Mouse (Mus musculus): ENCODE measurements around the gene Gm17359. TPM values are rescaled to one million over a fixed set of nuclear protein-coding genes. Genes with fewer than 3 reads are reported as not detected.
"Not testable (repeated sequence)": the region's sequence is repeated elsewhere in the genome, so short reads cannot be mapped to it uniquely, and the experiment has no call there.

The Gm17359 gene
- total RNA-seq, 2 experiments from 2014 or later = not detected

DNA sequence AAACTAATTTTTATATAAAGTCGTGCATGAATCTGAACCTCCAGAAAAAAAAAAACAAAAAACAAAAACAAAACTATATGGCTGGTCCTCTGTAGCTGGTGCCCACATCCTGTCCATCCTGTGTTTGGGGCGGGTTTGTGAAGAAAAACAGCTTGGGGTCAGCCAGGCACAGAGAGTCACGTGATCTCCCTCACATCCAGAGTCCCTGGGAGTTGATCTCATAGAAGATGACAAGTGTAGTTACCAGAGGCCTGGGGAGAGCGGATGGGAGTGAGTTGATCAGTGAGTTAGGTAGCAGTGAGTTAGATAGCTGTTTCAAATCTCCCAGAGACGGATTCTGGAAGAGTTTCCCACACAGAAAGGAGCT is 74.2 kb downstream of the Gm17359 start:
- no peak for DNase-seq (ENCODE audit: low spot score)
- intact Hi-C loops (cut with DNase I) = no loop called here

DNA sequence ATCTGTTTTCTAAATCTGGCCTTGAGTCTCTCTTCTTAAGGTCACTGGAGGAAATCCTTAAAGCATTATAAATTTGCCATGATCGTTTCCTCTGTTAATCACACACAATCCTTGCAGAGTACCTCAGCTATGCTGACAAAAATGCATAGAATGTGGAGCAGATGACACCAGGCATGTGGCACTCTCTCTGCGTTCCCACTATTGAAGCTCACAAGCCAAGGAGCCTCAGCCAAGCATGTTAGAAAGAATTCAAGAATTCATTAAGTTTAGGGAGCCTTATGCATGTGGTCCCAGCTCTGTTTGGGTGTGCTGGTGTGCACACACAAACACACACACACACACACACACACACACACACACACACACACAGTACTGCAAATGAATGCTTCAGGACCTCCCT is 75.2 kb downstream of the Gm17359 start:
- DNase-seq (ENCODE audit: low spot score) = no peak
- intact Hi-C loops (cut with DNase I) = no loop called here

- intact Hi-C loops (cut with DNase I) = no loop called here
- DNase-seq (ENCODE audit: low spot score) = no peak
These were observed 77.0 kb downstream of the Gm17359 start for GRCm38 (mm10) chr3:79413492-79413891.

DNA sequence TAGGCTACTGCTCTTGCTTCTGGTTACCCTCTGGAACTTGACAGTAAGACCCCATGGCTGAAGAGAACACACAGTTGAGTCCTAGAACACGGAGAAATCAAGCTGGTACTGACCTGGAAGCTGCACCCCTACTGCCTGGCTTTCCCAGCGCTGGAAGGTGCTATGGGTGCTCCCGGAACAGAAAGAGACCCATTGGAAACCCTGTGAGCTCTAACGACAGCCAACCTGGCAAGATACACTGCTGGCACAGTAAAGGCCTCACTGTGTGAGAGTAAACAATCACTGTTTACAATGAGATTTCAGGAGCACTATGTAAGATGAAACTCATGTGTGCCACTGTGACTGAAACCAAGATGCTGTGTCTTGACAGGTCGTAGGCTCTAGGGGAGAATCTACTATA is 78.6 kb downstream of the Gm17359 start:
- no peak for DNase-seq (ENCODE audit: low spot score)
- intact Hi-C loops (cut with DNase I) = no loop called here

- intact Hi-C loops (cut with DNase I) = no loop called here
- no peak for DNase-seq (ENCODE audit: low spot score)
These were observed 79.5 kb downstream of the Gm17359 start for GRCm38 (mm10) chr3:79415929-79416328.

- no peak for DNase-seq (ENCODE audit: low spot score)
- intact Hi-C loops (cut with DNase I) = no loop called here
These were observed 80.7 kb downstream of the Gm17359 start for GRCm38 (mm10) chr3:79416944-79417680.

DNA sequence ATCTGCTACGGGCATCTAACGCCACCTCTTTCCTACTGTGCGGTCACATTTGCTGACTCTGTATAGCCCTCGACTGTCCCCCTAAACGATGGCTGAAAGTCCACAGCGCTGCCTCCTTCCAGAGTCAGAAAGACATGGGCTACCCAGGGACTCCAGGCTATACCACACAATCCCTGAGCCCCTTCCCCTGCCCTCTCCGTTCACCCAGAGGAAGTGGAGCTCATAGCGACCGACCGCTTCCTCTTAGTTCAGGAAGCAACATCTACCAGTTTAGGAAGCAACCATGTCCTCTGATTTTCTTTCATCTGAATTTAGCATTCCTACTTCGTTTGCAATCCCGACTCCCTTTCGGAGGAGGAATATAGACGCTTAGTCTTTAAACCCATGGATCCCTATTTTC is 82.5 kb downstream of the Gm17359 start:
- intact Hi-C loops (cut with DNase I) = no loop called here
- DNase-seq (ENCODE audit: low spot score) = no peak

- intact Hi-C loops (cut with DNase I) = no loop called here
- no peak for DNase-seq (ENCODE audit: low spot score)
These were observed 89.0 kb downstream of the Gm17359 start for GRCm38 (mm10) chr3:79425441-79425840.

- DNase-seq (ENCODE audit: low spot score) = no peak
- intact Hi-C loops (cut with DNase I) = loop anchor here (5.0 kb wide), 1 partner anchor 211 kb away; no protein-coding TSS in a partner anchor
These were observed 97.1 kb downstream of the Gm17359 start for GRCm38 (mm10) chr3:79433593-79433992.

DNA sequence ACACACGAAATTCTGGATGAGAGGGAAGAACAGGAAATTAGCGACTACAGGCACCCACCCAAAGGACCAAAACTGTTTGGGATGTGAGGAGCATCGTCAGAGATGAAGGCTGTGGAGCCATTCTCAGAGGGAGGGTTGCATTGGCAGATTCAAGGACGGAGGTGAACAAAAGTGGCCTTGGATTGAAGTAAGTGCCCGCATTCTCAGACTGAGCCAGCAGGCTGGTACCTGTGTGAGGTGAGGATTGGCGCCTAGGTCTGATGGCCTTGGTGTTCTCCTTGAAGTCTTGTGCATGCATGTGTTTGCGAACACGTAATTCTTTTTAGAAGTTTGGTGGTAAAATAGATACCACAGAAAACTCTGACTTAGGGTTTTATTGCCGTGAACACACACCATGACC is 98.0 kb downstream of the Gm17359 start:
- intact Hi-C loops (cut with DNase I) = loop anchor here (5.0 kb wide), 1 partner anchor 212 kb away; no protein-coding TSS in a partner anchor
- no peak for DNase-seq (ENCODE audit: low spot score)

GRCm38 (mm10) chr3:79434985-79435384 is 98.5 kb downstream of the Gm17359 start:
- no peak for DNase-seq (ENCODE audit: low spot score)
- intact Hi-C loops (cut with DNase I) = loop anchor here (5.0 kb wide), 2 partner anchors 213 to 233 kb away; no protein-coding TSS in a partner anchor

- intact Hi-C loops (cut with DNase I) = loop anchor here (5.0 kb wide), 1 partner anchor 234 kb away; no protein-coding TSS in a partner anchor
- no peak for DNase-seq (ENCODE audit: low spot score)
These were observed 99.7 kb downstream of the Gm17359 start for GRCm38 (mm10) chr3:79436186-79436585.

DNA sequence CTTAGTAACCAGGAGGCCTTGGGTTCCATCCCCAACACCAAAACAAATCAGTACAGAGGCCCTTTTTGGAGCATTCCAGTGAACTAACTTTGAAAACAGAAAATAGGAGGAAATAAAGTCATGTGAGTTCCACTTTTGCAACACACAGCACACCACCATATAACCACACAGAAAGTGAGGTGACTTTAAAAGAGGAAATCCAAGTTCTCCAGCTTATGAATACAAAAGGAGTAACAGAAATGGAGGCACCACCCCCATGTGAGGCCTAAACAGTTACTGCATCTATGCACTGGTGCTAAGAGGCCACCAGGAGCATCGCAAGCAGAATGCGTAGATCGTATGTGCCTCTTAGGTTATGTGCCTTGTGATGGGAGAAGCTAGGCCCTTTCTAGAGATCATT is 101.8 kb downstream of the Gm17359 start:
- intact Hi-C loops (cut with DNase I) = loop anchor here (5.0 kb wide), 1 partner anchor 236 kb away; no protein-coding TSS in a partner anchor
- no peak for DNase-seq (ENCODE audit: low spot score)

- intact Hi-C loops (cut with DNase I) = loop anchor here (10.0 kb wide), 1 partner anchor 146 kb away; no protein-coding TSS in a partner anchor
- no peak for DNase-seq (ENCODE audit: low spot score)
These were observed 104.6 kb downstream of the Gm17359 start for GRCm38 (mm10) chr3:79440976-79441491.

DNA sequence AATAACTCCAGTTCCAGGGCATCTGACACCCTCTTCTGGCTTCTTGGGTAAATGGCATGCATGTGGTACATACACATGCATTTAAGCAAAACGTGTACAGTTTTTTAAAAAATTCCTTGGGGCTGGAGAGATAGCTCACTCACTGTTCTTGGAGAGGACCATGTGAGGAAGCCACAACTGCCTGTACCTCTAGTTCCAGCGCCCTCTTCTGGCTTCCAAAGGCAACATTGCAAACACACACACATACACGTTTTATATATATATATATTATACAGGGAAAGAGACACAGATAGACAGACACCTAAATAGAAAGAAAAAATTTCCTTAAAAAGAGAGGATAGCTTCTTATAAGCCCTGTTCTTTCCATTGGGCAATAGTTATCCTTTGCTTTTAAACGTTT is 107.4 kb downstream of the Gm17359 start:
- intact Hi-C loops (cut with DNase I) = loop anchor here (10.0 kb wide), 1 partner anchor 149 kb away; no protein-coding TSS in a partner anchor

DNA sequence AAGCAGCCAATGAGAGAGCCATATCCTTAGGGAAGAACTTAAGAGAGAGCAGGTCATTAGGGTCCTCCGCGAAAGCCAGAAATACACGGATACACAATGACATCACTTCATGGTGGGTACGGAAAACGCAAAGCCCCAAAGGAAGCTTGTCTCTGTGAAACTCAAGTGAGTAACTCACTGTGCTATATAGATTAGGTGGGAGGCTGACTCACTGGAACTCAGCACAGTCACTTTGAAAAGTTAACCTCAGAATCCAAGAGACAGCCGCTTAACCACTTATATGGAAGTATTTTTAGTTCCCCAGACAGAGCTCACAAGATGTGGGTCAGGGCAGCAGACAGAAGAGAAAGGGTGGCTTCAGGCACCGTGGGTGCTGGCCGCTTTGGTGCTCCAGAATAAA is 108.6 kb downstream of the Gm17359 start:
- DNase-seq (ENCODE audit: low spot score) = no peak

More for the DNA sequence above, 107.4 kb downstream of the Gm17359 start:
- DNase-seq (ENCODE audit: low spot score) = no peak

DNA sequence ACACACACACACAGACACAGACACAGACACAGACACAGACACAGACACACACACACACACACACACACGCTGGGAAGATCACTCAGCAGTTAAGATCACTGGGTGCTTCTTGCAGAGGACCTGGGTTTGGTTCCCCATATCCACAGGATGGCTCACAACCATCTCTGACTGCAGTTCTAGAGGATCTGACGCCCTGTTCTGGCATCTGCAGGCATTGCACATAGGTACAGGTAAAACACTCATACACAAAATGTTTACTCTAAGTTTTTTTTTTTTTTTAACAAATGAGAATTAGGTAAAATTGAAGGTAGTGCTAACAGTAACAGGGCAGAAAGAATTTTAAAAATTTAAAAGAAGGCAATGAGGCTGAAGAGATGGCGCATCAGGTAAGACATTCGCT is 109.7 kb downstream of the Gm17359 start:
- no peak for DNase-seq (ENCODE audit: low spot score)
- intact Hi-C loops (cut with DNase I) = loop anchor here (10.0 kb wide), 1 partner anchor 151 kb away; no protein-coding TSS in a partner anchor

More for the DNA sequence above, 108.6 kb downstream of the Gm17359 start:
- intact Hi-C loops (cut with DNase I) = loop anchor here (10.0 kb wide), 1 partner anchor 150 kb away; no protein-coding TSS in a partner anchor

DNA sequence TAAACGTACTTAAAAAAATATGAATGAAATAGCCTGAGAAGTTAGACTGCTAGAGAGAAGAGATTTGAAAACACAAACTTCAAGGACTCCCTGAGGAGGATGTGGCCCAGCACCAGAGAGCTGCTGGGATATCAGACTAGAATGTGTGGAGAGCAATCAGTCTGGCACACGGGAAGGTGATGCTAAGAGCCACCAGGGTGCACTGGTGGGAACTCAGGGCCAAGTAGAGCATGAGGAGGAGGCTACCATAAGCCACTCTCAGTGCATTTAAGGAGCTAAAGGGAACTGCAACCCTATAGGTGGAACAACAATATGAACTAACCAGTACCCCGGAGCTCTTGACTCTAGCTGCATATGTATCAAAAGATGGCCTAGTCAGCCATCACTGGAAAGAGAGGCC is 110.2 kb downstream of the Gm17359 start:
- intact Hi-C loops (cut with DNase I) = loop anchor here (10.0 kb wide), 1 partner anchor 152 kb away; no protein-coding TSS in a partner anchor
- DNase-seq (ENCODE audit: low spot score) = not testable (repeated sequence)

- DNase-seq (ENCODE audit: low spot score) = no peak
- intact Hi-C loops (cut with DNase I) = loop anchor here (10.0 kb wide), 1 partner anchor 154 kb away; no protein-coding TSS in a partner anchor
These were observed 112.0 kb downstream of the Gm17359 start for GRCm38 (mm10) chr3:79448421-79448820.

- no peak for DNase-seq (ENCODE audit: low spot score)
- intact Hi-C loops (cut with DNase I) = loop anchor here (10.0 kb wide), 1 partner anchor 155 kb away; no protein-coding TSS in a partner anchor
These were observed 112.9 kb downstream of the Gm17359 start for GRCm38 (mm10) chr3:79449361-79449760.

DNA sequence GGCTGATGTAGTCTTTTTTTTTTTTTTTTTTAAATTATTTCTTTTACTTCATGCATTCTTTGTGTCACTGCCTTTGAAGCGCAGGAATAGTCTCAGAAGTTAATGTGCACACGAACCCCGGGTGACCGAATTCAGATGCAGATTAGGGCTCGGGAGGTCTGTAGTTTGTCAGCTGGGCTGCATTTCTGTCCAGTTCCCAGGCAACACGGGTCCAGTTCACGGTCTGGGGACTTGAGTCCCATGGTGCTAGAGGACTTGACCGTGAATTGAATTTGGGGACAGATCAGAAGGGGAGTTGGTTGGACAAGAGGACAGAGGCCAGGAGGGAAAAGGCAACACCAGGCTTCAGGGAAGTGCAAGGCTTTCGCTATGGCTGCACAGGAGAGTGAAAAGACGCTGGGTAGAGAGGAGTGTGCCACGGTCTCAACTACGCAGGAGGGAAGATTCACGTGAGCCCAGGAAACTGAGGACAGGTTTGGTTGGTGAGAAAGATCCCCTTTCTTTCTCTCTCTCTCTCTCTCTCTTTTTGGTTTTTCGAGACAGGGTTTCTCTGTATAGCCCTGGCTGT is 116.3 kb downstream of the Gm17359 start:
- DNase-seq (ENCODE audit: low spot score) = no peak
- intact Hi-C loops (cut with DNase I) = loop anchor here (1.0 kb wide), 1 partner anchor 153 kb away; no protein-coding TSS in a partner anchor

All from heart, postnatal 25 days (tissue).